Mouse (Mus musculus): Measurements from ENCODE around the gene Cybc1.

DNA sequence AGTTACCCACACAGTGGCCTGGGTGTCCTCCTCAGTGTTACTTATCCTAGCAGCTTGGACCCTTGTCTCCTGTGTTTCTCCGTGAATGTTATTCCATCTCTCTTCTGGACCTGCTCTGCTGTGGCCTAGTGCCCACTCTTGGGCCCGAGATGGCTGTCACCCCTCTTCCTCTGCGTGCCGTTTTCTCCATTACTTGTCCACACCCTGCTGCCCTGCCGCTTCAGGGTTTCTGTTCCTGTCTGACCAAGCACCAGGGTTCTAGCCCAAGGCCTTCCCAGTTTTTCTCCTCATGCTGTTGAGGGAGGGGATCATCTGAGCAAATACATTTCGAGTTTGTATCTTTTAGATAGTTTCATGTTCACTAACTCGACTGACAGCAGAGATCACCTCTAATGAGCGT, 48.4 kb upstream of the Cybc1 start:
- TF ChIP-seq CTCF (IDR thresholded peaks at IDR 0.05; ENCODE audit: control insufficient read depth, insufficient read depth, insufficient read length) (no peak), FOSL1 (IDR thresholded peaks at IDR 0.05; ENCODE audit: insufficient read depth, low read length, poor library complexity, severe bottlenecking) (no peak), MYOG (IDR thresholded peaks at IDR 0.05; ENCODE audit: control insufficient read depth, extremely low read depth, insufficient read length) (no peak), MYOD1 (IDR thresholded peaks at IDR 0.05; ENCODE audit: control insufficient read depth, insufficient read length, low read depth) (no peak)

Data from C2C12 (cell line).